Mouse (Mus musculus) erythroblast, embryonic 14.5 days (primary cell): ENCODE measurements around the gene Cog7.

Source experiments
- GATA1 ChIP-seq: IDR thresholded peaks from 2 replicates; pipeline ENCODE4 v1.6.1; 2012; ENCODE audit warnings: low read length, inconsistent platforms, mixed read lengths
- TAL1 ChIP-seq: IDR thresholded peaks from 3 replicates; pipeline ENCODE4 v1.6.1; 2012; ENCODE audit warnings: low read length, inconsistent platforms, mixed read lengths

DNA sequence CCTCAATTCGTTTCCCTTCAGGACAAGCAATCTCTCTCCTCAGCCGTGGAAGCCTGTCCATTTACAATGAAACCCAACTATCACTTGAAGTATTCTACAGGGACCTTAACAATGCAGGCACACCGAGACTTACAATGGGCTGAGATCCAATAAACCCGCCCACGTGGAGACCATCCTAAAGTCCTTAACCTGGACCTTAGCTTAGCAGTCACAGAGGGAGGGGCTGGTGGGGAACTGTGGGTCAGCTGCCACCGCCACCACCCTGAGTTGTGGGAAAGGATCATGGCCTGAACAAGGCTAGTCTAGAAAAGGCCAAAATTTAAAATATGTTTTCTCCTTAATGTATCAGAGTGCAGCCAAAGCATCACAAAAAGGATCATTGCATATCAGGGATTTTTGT, 42.3 kb downstream of the Cog7 start:
- no peak for TF ChIP-seq GATA1
- no peak for TF ChIP-seq TAL1
